ENCODE assay signal across 10 mouse cellular contexts in genomic region chr6:94646274-94646863, GRCm38 (mm10). TPM values are rescaled to one million over a fixed set of nuclear protein-coding genes. Genes with fewer than 3 reads are reported as not detected.
DNase-seq lines count a peak whose midpoint lies in the region; ATAC-seq lines count a peak whose summit lies in the region.
"Had no signal": no experiment of that assay in that cellular context is flagged by ENCODE, and none has a peak within 500 bp of the region (broad histone marks: within the 10 kb centered on the region; RNA-seq: fewer than 3 reads in every experiment).

No protein-coding gene starts in this region.

- H3K9me3 ChIP-seq in hindbrain, embryonic 10.5 days = no peaks in the 10 kb centered on the region
- H3K9me3 ChIP-seq in hindbrain, embryonic 11.5 days (ENCODE audit: control insufficient read depth, low read length) = no peaks in the 10 kb centered on the region
- no peaks in the 10 kb centered on the region for H3K9me3 ChIP-seq in hindbrain, embryonic 14.5 days (ENCODE audit: control insufficient read depth, low read length)
- H3K9me3 ChIP-seq in stomach, embryonic 15.5 days = no peaks in the 10 kb centered on the region

- no peaks in the 10 kb centered on the region for H3K27me3 ChIP-seq in hindbrain, embryonic 10.5 days (ENCODE audit: insufficient read depth, poor library complexity, severe bottlenecking)
- H3K27me3 ChIP-seq in hindbrain, embryonic 11.5 days (ENCODE audit: control insufficient read depth, insufficient read depth, low read length) = no peaks in the 10 kb centered on the region
- no peaks in the 10 kb centered on the region for H3K27me3 ChIP-seq in hindbrain, embryonic 14.5 days (ENCODE audit: control insufficient read depth, insufficient read depth, low read length)
- no peaks in the 10 kb centered on the region for H3K27me3 ChIP-seq in stomach, embryonic 15.5 days (replicated peaks)

- peaks cover 38% of the 10 kb centered on the region; the same call in 1 of the 2 replicates for H3K36me3 ChIP-seq in hindbrain, embryonic 10.5 days
- H3K36me3 ChIP-seq in hindbrain, embryonic 11.5 days (ENCODE audit: control insufficient read depth, insufficient read depth, low read length) = no peaks in the 10 kb centered on the region
- H3K36me3 ChIP-seq in hindbrain, embryonic 14.5 days (replicated peaks; ENCODE audit: control insufficient read depth, insufficient read depth) = no peaks in the 10 kb centered on the region
- peaks cover 3% of the 10 kb centered on the region; the same call in 1 of the 2 replicates for H3K36me3 ChIP-seq in stomach, embryonic 15.5 days

- ATAC-seq in hindbrain, embryonic 11.5 days (ENCODE audit: low FRiP score) = no peak
- no peak for ATAC-seq in hindbrain, embryonic 14.5 days (ENCODE audit: low FRiP score)
- ATAC-seq in stomach, embryonic 15.5 days (ENCODE audit: insufficient read depth, low FRiP score, low read depth) = no peak
- ATAC-seq in cerebellum, adult (ENCODE audit: insufficient number of reproducible peaks, low FRiP score, low TSS enrichment) = no peak

- H3K4me1 ChIP-seq in hindbrain, embryonic 10.5 days (replicated peaks) = peaks cover 61% of the 10 kb centered on the region
- H3K4me1 ChIP-seq in hindbrain, embryonic 11.5 days (replicated peaks; ENCODE audit: control insufficient read depth, insufficient read depth, low read length) = peaks cover 6% of the 10 kb centered on the region
- peaks cover 29% of the 10 kb centered on the region for H3K4me1 ChIP-seq in hindbrain, embryonic 14.5 days (replicated peaks; ENCODE audit: control insufficient read depth, insufficient read depth, low read length)
- peaks cover 43% of the 10 kb centered on the region for H3K4me1 ChIP-seq in stomach, embryonic 15.5 days

- WGBS in hindbrain, embryonic 10.5 days = 71% methylated on average over 6 of the region's 6 CpGs
- WGBS in hindbrain, embryonic 11.5 days = 77% methylated on average over 6 of the region's 6 CpGs
- 70% methylated on average over 6 of the region's 6 CpGs for WGBS in hindbrain, embryonic 14.5 days
- 64% methylated on average over 6 of the region's 6 CpGs for WGBS in stomach, embryonic 15.5 days

- no peak for DNase-seq in hindbrain, embryonic 10.5 days (ENCODE audit: low spot score)
- no peak for DNase-seq in hindbrain, embryonic 11.5 days (ENCODE audit: low spot score)
- DNase-seq in NIH3T3 (ENCODE audit: low read depth) = peak; percentile 68
- DNase-seq in hindbrain, embryonic 14.5 days (ENCODE audit: low spot score) = no peak
- DNase-seq in retina, postnatal 1 day = no peak
- no peak for DNase-seq in right cerebral cortex, postnatal 25 days
- DNase-seq: layer of hippocampus, postnatal 36 days had no signal

- H3K27ac ChIP-seq in hindbrain, embryonic 10.5 days = peak overlapping the region; percentile 24
- H3K27ac ChIP-seq in hindbrain, embryonic 11.5 days (ENCODE audit: low read depth, low read length) = no peak overlapping the region
- peak overlapping the region; percentile 48; the same call in 1 of the 2 replicates for H3K27ac ChIP-seq in hindbrain, embryonic 14.5 days
- peak overlapping the region; percentile 83; the same call in 1 of the 2 replicates for H3K27ac ChIP-seq in stomach, embryonic 15.5 days
- H3K27ac ChIP-seq: macrophage had no signal

- H3K4me3 ChIP-seq in hindbrain, embryonic 10.5 days = no peak overlapping the region
- H3K4me3 ChIP-seq in hindbrain, embryonic 11.5 days (ENCODE audit: low read depth, low read length) = no peak overlapping the region
- H3K4me3 ChIP-seq in hindbrain, embryonic 14.5 days (replicated peaks; ENCODE audit: low read length) = no peak overlapping the region
- H3K4me3 ChIP-seq in stomach, embryonic 15.5 days (replicated peaks) = no peak overlapping the region

- H3K4me2 ChIP-seq in hindbrain, embryonic 11.5 days (replicated peaks; ENCODE audit: low read depth, low read length) = no peak overlapping the region
- no peak overlapping the region for H3K4me2 ChIP-seq in hindbrain, embryonic 14.5 days (replicated peaks)
- no peak overlapping the region for H3K4me2 ChIP-seq in stomach, embryonic 15.5 days

- no peak overlapping the region for H3K9ac ChIP-seq in hindbrain, embryonic 11.5 days (ENCODE audit: low read depth, low read length)
- H3K9ac ChIP-seq in hindbrain, embryonic 14.5 days = no peak overlapping the region
- H3K9ac ChIP-seq in stomach, embryonic 15.5 days = no peak overlapping the region

RNA-seq across cellular contexts. Expression of gene Lrig1, which starts 53.6 kb away (rescaled TPM):
- 12.7 and 14.4 TPM in 2 replicates for polyA plus RNA-seq in hindbrain, embryonic 10.5 days (2016; fragmentation: Nextera tagmentation; extraction: Ambion mirVana)
- 18.0 and 20.2 TPM in 2 replicates for polyA plus RNA-seq in hindbrain, embryonic 11.5 days (2014; fragmentation: Nextera tagmentation; extraction: Ambion mirVana)
- polyA plus RNA-seq in hindbrain, embryonic 14.5 days (2014; fragmentation: Nextera tagmentation; extraction: Ambion mirVana) = 22.3 and 30.2 TPM in 2 replicates
- 25.7 TPM in 2 replicates for polyA plus RNA-seq in stomach, embryonic 15.5 days (2015; fragmentation: Nextera tagmentation; extraction: Ambion mirVana)
